Mouse (Mus musculus): Measurements from ENCODE around the gene Ccr4. TPM values are rescaled to one million over a fixed set of nuclear protein-coding genes. Genes with fewer than 3 reads are reported as not detected.

Ccr4 gene
- 2.6 and 4.0 TPM in 2 replicates for polyA plus RNA-seq (2012; rRNA removed)

DNA sequence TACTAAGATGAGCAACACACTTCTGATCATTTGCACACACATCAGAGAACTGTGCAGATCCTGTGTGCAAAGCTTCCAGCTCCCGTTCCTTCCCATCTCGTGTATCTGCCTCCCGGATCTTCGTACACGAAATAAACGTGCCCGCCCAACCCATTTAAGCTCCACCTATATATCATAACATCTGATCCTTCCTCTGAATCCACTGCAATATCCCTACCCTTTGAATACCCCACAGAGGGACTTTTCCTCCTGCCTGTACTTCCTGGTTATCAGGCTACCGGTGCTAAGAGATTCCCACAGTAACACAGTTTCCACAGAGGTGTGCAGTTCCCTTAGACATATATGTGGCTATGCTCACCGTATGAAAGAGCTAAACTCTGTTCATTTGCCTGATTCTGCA, at the start of gene Ccr4:
Ccr4 (minus strand) TSS at position 101 of the 400 bp plus-strand sequence.
- 91% methylated on average over 9 of the region's 9 CpGs for WGBS
- Histone ChIP-seq H3K27ac (ENCODE audit: insufficient read depth, low read length) (no peak within 1 kb of the TSS), H3K36me3 (ENCODE audit: control insufficient read depth, insufficient read depth, low read length) (no peaks in the 10 kb centered on the region), H3K27me3 (ENCODE audit: control insufficient read depth, insufficient read depth, low read length) (no peaks in the 10 kb centered on the region), H3K4me3 (ENCODE audit: extremely low read depth, insufficient read depth, insufficient read length) (no peak within 1 kb of the TSS), H3K4me1 (ENCODE audit: control insufficient read depth, insufficient read depth, insufficient read length) (peaks cover 2% of the 10 kb centered on the region)
- no peak for DNase-seq (ENCODE audit: low read depth in 1 of 2, low spot score in 2 of 2)
- TF ChIP-seq CTCF (IDR thresholded peaks at IDR 0.05; ENCODE audit: extremely low read depth, insufficient read depth, insufficient read length, insufficient replicate concordance) (no peak), POLR2A (IDR thresholded peaks at IDR 0.05; ENCODE audit: low read depth, low read length) (no peak)

DNA sequence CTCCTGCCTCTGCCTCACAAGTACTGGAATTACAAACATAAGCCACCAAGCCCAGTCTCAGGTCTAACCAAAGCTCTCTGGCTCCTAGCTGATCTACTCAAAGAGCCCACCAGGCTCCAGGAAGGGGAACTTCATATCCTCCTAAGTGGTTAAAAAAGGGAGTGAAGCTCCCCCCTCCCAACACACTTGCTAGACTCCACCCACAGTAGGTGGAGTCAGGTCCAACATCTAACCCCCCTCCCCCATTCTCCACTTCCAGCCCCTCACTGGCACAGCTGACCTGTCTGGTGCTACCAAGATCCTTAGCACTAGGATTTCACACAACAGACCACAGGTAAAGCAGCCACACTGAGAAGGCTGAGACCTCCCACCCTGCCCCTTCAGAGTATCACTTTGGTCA, 49.1 kb upstream of the Ccr4 start:
- DNase-seq (ENCODE audit: low read depth in 1 of 2, low spot score in 2 of 2) = no peak
- TF ChIP-seq CTCF (IDR thresholded peaks at IDR 0.05; ENCODE audit: extremely low read depth, insufficient read depth, insufficient read length, insufficient replicate concordance) (no peak), POLR2A (IDR thresholded peaks at IDR 0.05; ENCODE audit: low read depth, low read length) (no peak)
- H3K27ac ChIP-seq (ENCODE audit: insufficient read depth, low read length) = no peak overlapping the region
- H3K4me1 ChIP-seq (ENCODE audit: control insufficient read depth, insufficient read depth, insufficient read length) = no peaks in the 10 kb centered on the region
- H3K36me3 ChIP-seq (ENCODE audit: control insufficient read depth, insufficient read depth, low read length) = no peaks in the 10 kb centered on the region
- 0 out of 2 replicates have a peak, but pooled peaks cover 1% of the 10 kb centered on the region for H3K27me3 ChIP-seq (ENCODE audit: control insufficient read depth, insufficient read depth, low read length)
- H3K4me3 ChIP-seq (ENCODE audit: extremely low read depth, insufficient read depth, insufficient read length) = no peak overlapping the region

DNA sequence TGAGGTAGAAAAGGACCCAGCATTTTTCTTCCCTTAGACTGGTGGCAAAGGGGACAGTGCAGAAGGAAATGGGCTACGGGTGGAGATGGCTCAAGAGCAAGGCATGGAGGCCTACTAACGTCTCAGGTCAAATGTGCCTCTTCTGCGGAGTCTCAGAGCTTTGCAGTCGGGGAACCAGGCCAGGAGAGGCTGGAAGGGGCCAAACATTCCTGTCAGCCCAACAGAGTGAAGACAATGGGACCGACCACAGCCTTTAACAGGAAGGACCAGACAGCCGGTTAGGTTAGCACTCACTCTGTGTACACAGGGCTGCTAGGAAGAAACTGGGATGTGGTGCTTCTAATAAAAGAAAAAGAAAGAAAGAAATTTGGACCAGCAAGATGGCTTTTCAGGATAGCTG, 45.3 kb upstream of the Ccr4 start:
- WGBS = 80% methylated on average over 6 of the region's 6 CpGs
- Histone ChIP-seq H3K27me3 (ENCODE audit: control insufficient read depth, insufficient read depth, low read length) (no peaks in the 10 kb centered on the region), H3K4me1 (ENCODE audit: control insufficient read depth, insufficient read depth, insufficient read length) (no peaks in the 10 kb centered on the region), H3K27ac (ENCODE audit: insufficient read depth, low read length) (no peak overlapping the region), H3K36me3 (ENCODE audit: control insufficient read depth, insufficient read depth, low read length) (no peaks in the 10 kb centered on the region), H3K4me3 (ENCODE audit: extremely low read depth, insufficient read depth, insufficient read length) (no peak overlapping the region)
- TF ChIP-seq CTCF (IDR thresholded peaks at IDR 0.05; ENCODE audit: extremely low read depth, insufficient read depth, insufficient read length, insufficient replicate concordance) = no peak
- no peak for TF ChIP-seq POLR2A (IDR thresholded peaks at IDR 0.05; ENCODE audit: low read depth, low read length)
- no peak for DNase-seq (ENCODE audit: low read depth in 1 of 2, low spot score in 2 of 2)

DNA sequence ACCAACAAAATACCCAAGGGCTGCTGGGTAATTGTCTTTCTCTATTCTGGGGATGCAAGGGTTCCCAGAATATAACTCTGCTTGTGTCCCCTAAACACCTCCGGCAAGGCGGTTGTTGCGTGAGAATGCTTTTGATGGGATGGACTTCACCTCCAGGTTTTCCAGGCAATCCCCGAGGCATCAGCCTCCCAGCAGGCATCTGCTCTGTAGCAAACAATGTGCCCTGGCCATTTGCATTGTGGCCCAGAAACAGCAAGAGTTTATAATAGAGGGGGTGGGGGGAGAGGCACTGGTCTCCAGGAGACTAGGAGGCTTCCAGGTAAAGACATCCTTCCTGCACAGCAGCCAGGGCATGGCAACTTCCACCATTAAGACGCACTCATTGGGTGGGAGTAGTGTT, 44.4 kb upstream of the Ccr4 start:
- WGBS = 95% methylated on average over 5 of the region's 5 CpGs
- Histone ChIP-seq H3K27ac (ENCODE audit: insufficient read depth, low read length) (no peak overlapping the region), H3K27me3 (ENCODE audit: control insufficient read depth, insufficient read depth, low read length) (no peaks in the 10 kb centered on the region), H3K4me1 (ENCODE audit: control insufficient read depth, insufficient read depth, insufficient read length) (no peaks in the 10 kb centered on the region), H3K4me3 (ENCODE audit: extremely low read depth, insufficient read depth, insufficient read length) (no peak overlapping the region), H3K36me3 (ENCODE audit: control insufficient read depth, insufficient read depth, low read length) (no peaks in the 10 kb centered on the region)
- no peak for DNase-seq (ENCODE audit: low read depth in 1 of 2, low spot score in 2 of 2)
- TF ChIP-seq POLR2A (IDR thresholded peaks at IDR 0.05; ENCODE audit: low read depth, low read length) = no peak
- no peak for TF ChIP-seq CTCF (IDR thresholded peaks at IDR 0.05; ENCODE audit: extremely low read depth, insufficient read depth, insufficient read length, insufficient replicate concordance)

DNA sequence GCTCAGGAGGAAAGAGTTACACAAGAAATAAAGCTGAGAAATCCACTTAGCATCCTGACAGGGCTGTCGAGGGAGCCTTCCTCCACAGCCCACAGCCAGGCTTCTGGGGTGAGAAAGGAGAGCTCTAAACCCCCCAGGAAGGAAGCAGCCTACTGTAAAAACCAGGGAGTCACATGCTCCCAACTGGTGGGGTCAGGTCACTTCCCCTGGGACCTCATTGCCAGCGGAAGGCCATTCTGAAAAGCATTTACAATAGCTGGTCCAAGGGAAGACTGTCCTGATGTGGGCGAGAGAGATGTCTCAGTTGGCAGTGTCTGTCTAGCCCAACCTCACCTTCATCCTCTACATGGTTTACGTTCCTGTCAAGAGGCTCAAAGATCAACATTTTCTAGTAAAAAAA, 43.8 kb upstream of the Ccr4 start:
- no peak for DNase-seq (ENCODE audit: low read depth in 1 of 2, low spot score in 2 of 2)
- Histone ChIP-seq H3K4me3 (ENCODE audit: extremely low read depth, insufficient read depth, insufficient read length) (no peak overlapping the region), H3K4me1 (ENCODE audit: control insufficient read depth, insufficient read depth, insufficient read length) (no peaks in the 10 kb centered on the region), H3K36me3 (ENCODE audit: control insufficient read depth, insufficient read depth, low read length) (no peaks in the 10 kb centered on the region), H3K27me3 (ENCODE audit: control insufficient read depth, insufficient read depth, low read length) (no peaks in the 10 kb centered on the region), H3K27ac (ENCODE audit: insufficient read depth, low read length) (no peak overlapping the region)
- TF ChIP-seq CTCF (IDR thresholded peaks at IDR 0.05; ENCODE audit: extremely low read depth, insufficient read depth, insufficient read length, insufficient replicate concordance) (no peak), POLR2A (IDR thresholded peaks at IDR 0.05; ENCODE audit: low read depth, low read length) (no peak)
- 47% methylated on average over 4 of the region's 4 CpGs for WGBS

DNA sequence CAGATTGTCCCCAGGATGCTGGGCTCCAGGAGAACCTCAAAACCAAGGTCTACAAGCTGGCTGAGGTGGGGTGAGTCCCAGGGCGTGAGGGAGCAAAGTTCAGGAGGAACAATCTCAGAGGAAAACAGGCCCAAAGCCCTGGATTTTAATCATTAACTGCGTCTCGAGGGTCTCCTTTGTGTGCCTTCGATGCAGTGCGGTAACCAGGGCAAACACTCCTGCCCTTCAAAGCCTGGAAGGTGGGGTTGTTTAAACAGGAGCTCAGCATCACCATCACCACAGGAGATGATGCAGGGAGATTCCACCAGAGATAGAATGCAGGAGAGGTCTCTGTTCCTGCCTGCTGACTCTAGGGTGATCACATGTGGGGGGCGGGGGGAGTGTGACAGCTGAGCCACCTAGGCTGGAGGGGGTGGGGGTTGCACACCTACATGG, 42.9 kb upstream of the Ccr4 start:
- H3K4me1 ChIP-seq (ENCODE audit: control insufficient read depth, insufficient read depth, insufficient read length) = no peaks in the 10 kb centered on the region
- H3K36me3 ChIP-seq (ENCODE audit: control insufficient read depth, insufficient read depth, low read length) = no peaks in the 10 kb centered on the region
- WGBS = 81% methylated on average over 6 of the region's 6 CpGs
- DNase-seq (ENCODE audit: low read depth in 1 of 2, low spot score in 2 of 2) = no peak
- no peak overlapping the region for H3K4me3 ChIP-seq (ENCODE audit: extremely low read depth, insufficient read depth, insufficient read length)
- no peak for TF ChIP-seq CTCF (IDR thresholded peaks at IDR 0.05; ENCODE audit: extremely low read depth, insufficient read depth, insufficient read length, insufficient replicate concordance)
- no peaks in the 10 kb centered on the region for H3K27me3 ChIP-seq (ENCODE audit: control insufficient read depth, insufficient read depth, low read length)
- no peak overlapping the region for H3K27ac ChIP-seq (ENCODE audit: insufficient read depth, low read length)

DNA sequence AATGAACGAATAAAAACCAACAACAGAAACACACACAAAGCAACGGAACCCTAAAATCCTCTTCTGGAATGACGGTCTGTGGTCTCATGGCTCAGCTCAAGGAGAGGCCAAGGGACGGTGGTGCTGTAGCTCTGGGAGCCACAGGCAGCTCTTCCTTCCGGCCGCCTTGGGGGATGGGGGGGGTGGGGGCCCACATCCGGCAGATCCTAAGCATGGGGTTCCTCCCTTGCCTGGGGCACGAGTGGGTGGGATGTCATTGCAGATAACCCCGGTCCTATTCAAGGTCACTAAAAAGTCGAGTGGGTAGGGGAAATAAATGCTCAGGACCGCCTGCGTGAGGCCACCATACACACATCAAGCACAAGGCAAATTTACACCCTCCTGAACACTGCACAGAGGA, 42.0 kb upstream of the Ccr4 start:
- WGBS = 25% methylated on average over 12 of the region's 12 CpGs
- no peak overlapping the region for H3K4me3 ChIP-seq (ENCODE audit: extremely low read depth, insufficient read depth, insufficient read length)

More for the DNA sequence above, 42.0 kb upstream of the Ccr4 start:
- Histone ChIP-seq H3K27me3 (ENCODE audit: control insufficient read depth, insufficient read depth, low read length) (no peaks in the 10 kb centered on the region), H3K4me1 (ENCODE audit: control insufficient read depth, insufficient read depth, insufficient read length) (no peaks in the 10 kb centered on the region), H3K27ac (ENCODE audit: insufficient read depth, low read length) (no peak overlapping the region), H3K36me3 (ENCODE audit: control insufficient read depth, insufficient read depth, low read length) (no peaks in the 10 kb centered on the region)
- DNase-seq (ENCODE audit: low read depth in 1 of 2, low spot score in 2 of 2) = no peak
- TF ChIP-seq CTCF (IDR thresholded peaks at IDR 0.05; ENCODE audit: extremely low read depth, insufficient read depth, insufficient read length, insufficient replicate concordance) (no peak), POLR2A (IDR thresholded peaks at IDR 0.05; ENCODE audit: low read depth, low read length) (no peak)
